Mouse (Mus musculus) liver, adult 2 months (tissue): ENCODE measurements around the gene Miip.

Experiments
- CTCF ChIP-seq: fragments of 200-500 bp; IDR thresholded peaks from 2 replicates; pipeline ENCODE4 v1.5.1; 2011; ENCODE audit warnings: low read depth, low read length, control low read depth
- POLR2A ChIP-seq: fragments of 200-500 bp; IDR thresholded peaks from 2 replicates; pipeline ENCODE4 v1.6.1; 2011; ENCODE audit warnings: low read length, control low read depth; ENCODE audit not compliant: insufficient read depth; ENCODE audit errors: extremely low read depth

DNA sequence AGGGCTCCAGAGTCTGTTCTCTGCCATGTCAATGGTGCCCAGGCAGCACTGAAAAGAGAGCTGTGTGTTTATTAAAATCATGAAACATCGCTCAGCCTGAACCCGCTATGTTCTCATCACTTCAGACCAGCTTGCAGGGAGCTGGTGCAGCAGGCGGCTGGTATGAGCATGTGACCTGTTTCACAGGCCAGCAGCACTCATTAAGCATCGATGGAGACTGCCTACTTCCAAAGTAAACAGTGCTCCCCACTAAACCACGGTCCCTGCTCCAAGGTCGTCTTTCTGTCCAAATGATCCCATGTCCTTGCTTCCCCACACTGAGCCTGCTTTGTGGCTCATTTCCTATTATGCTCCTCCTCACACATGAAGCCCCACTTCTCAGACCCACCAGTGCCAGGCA is 21.7 kb upstream of the Miip start:
- no peak for TF ChIP-seq CTCF
- TF ChIP-seq POLR2A = no peak
